ENCODE assay signal across 15 mouse cellular contexts in the genomic region with DNA sequence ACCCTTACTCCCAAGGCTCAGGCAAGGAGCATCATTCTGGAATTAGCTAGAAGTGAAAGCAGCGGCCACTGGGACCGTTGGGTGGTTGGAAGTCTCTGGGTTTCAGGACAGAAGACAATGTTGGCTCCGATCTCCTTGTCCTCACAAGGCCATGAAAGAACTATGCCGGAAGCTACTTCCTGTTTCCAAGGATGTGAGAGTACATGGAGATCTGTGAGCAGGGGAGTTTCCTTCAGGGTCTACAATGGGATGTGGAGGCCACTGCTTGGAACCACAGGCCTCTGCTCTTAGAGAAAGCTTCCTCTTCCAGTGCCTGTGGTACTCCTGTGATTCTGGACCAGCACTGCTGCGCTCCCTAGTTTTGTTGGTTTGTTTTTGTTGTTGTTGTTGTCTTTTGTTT. TPM values are rescaled to one million over a fixed set of nuclear protein-coding genes. Genes with fewer than 3 reads are reported as not detected.
DNase-seq lines count a peak whose midpoint lies in the region; TF ChIP-seq lines count a peak whose summit lies in the region.
"Had no signal": no experiment of that assay in that cellular context is flagged by ENCODE, and none has a peak within 500 bp of the region (broad histone marks: within the 10 kb centered on the region; RNA-seq: fewer than 3 reads in every experiment).

No protein-coding gene starts in this region.

- no peak overlapping the region for H3K4me3 ChIP-seq in left cerebral cortex, adult 2 months
- H3K4me3 ChIP-seq: liver, embryonic 13.5 days; midbrain, embryonic 12.5 days had no signal

- TF ChIP-seq CTCF in left cerebral cortex, adult 2 months (IDR thresholded peaks at IDR 0.05): no peak

- peak; percentile 12 for DNase-seq in gastrocnemius, postnatal 25 days
- no peak for DNase-seq in gastrocnemius, postnatal 14 days
- no peak for DNase-seq in left cerebral cortex, adult 2 months (ENCODE audit: extremely low spot score in 1 of 2, low spot score in 2 of 2)
- no peak for DNase-seq in left cerebral cortex, postnatal 10 days (ENCODE audit: extremely low spot score in 1 of 2, low spot score in 2 of 2)
- peak; percentile 6 to 7 for DNase-seq in heart, postnatal 14 days
- DNase-seq in lung, postnatal 36 days: peak; percentile 75
- no peak for DNase-seq in ovary, postnatal 36 days (ENCODE audit: low spot score)
- DNase-seq: cerebellum, postnatal 25 days; gastrocnemius, postnatal 10 days; left cerebral cortex, postnatal 4 days; liver, embryonic 13.5 days; right cerebral cortex, postnatal 4 days; thymus, adult 2 months had no signal

- peak overlapping the region; percentile 16; the same call in 1 of the 2 replicates for H3K27ac ChIP-seq in left cerebral cortex, adult 2 months
- H3K27ac ChIP-seq: liver, embryonic 13.5 days; macrophage; midbrain, embryonic 12.5 days had no signal

- intact Hi-C loops in gastrocnemius, postnatal 14 days (cut with DNase I; ENCODE audit: low total_unique reads): no loop called here
- intact Hi-C loops in left cerebral cortex, adult 2 months (cut with DNase I): no loop called here
- intact Hi-C loops in left cerebral cortex, postnatal 10 days (cut with DNase I): no loop called here
- intact Hi-C loops in heart, postnatal 14 days (cut with DNase I): no loop called here

RNA-seq across cellular contexts. Expression of a gene that starts 5.9 kb away (rescaled TPM):
- 10 to 100 TPM; 50.4 to 57.1 TPM for total RNA-seq in gastrocnemius, postnatal 25 days (2021)
- total RNA-seq in gastrocnemius, postnatal 14 days (2021): 10 to 100 TPM; 21.2 to 24.9 TPM
- total RNA-seq in left cerebral cortex, adult 2 months (2021): 100 to 1,000 TPM; 178 to 182 TPM
- 100 to 1,000 TPM; 108 TPM for total RNA-seq in left cerebral cortex, postnatal 10 days (2021)
- 1 to 10 TPM; 3.8 TPM for total RNA-seq in heart, postnatal 14 days (2021)

RNA-seq across cellular contexts. Expression of a gene that starts 33.4 kb away (rescaled TPM):
- total RNA-seq in gastrocnemius, postnatal 25 days (2021): 10 to 100 TPM; 34.8 to 35.1 TPM
- total RNA-seq in gastrocnemius, postnatal 14 days (2021): 10 to 100 TPM; 46.0 to 46.4 TPM
- total RNA-seq in left cerebral cortex, adult 2 months (2021): 100 to 1,000 TPM; 425 to 476 TPM
- 100 to 1,000 TPM; 488 to 489 TPM for total RNA-seq in left cerebral cortex, postnatal 10 days (2021)
- 10 to 100 TPM; 62.5 to 68.3 TPM for total RNA-seq in heart, postnatal 14 days (2021)

Comparison
In these comparisons a context has a peak if more than half of its experiments do, and no peak if none do; other contexts are left out.
1. DNase-seq: peak in gastrocnemius, postnatal 25 days (single experiment), heart, postnatal 14 days (2 of 2) and lung, postnatal 36 days (single experiment); none in gastrocnemius, postnatal 14 days (single experiment), left cerebral cortex, adult 2 months (0 of 2), left cerebral cortex, postnatal 10 days (0 of 2) and ovary, postnatal 36 days (single experiment).
2. RNA of a gene that starts 5.9 kb away (total RNA-seq): 178 to 182 TPM in left cerebral cortex, adult 2 months, 108 TPM in left cerebral cortex, postnatal 10 days, 50.4 to 57.1 TPM in gastrocnemius, postnatal 25 days and 21.2 to 24.9 TPM in gastrocnemius, postnatal 14 days; 3.8 TPM in heart, postnatal 14 days; every median in the first group is over 4 times any median in the second.
3. RNA of a gene that starts 33.4 kb away (total RNA-seq): 488 to 489 TPM in left cerebral cortex, postnatal 10 days and 425 to 476 TPM in left cerebral cortex, adult 2 months; 62.5 to 68.3 TPM in heart, postnatal 14 days, 46.0 to 46.4 TPM in gastrocnemius, postnatal 14 days and 34.8 to 35.1 TPM in gastrocnemius, postnatal 25 days; every median in the first group is over 4 times any median in the second.